ENCODE assay signal across 9 mouse cellular contexts in genomic region chr19:4037154-4037787, GRCm38 (mm10). TPM values are rescaled to one million over a fixed set of nuclear protein-coding genes. Genes with fewer than 3 reads are reported as not detected.
DNase-seq lines count a peak whose midpoint lies in the region; ATAC-seq and TF ChIP-seq lines count a peak whose summit lies in the region.
"Not testable (repeated sequence)": the region's sequence is repeated elsewhere in the genome, so short reads cannot be mapped to it uniquely, and the experiment has no call there.
"Had no signal": no experiment of that assay in that cellular context is flagged by ENCODE, and none has a peak within 500 bp of the region (broad histone marks: within the 10 kb centered on the region; RNA-seq: fewer than 3 reads in every experiment).

No protein-coding gene starts in this region.

- not testable (repeated sequence) for H3K4me1 ChIP-seq in embryonic facial prominence, embryonic 11.5 days (ENCODE audit: control insufficient read depth, insufficient read depth, low read length); neural tube, embryonic 14.5 days (ENCODE audit: control insufficient read depth, insufficient read depth, low read length)
- H3K4me1 ChIP-seq in forebrain, embryonic 16.5 days (replicated peaks; ENCODE audit: control insufficient read depth, insufficient read depth, low read length) = peaks cover 12% of the 10 kb centered on the region; the same call in 1 of the 2 replicates
- H3K4me1 ChIP-seq in hindbrain, embryonic 10.5 days (replicated peaks) = peaks cover 23% of the 10 kb centered on the region
- peaks cover 14% of the 10 kb centered on the region for H3K4me1 ChIP-seq in kidney, embryonic 14.5 days (ENCODE audit: control insufficient read depth, insufficient read depth, low read length)
- H3K4me1 ChIP-seq in liver, embryonic 11.5 days (replicated peaks; ENCODE audit: control insufficient read depth, insufficient read depth, low read length) = peaks cover 18% of the 10 kb centered on the region; the same call in 1 of the 2 replicates
- peaks cover 68% of the 10 kb centered on the region for H3K4me1 ChIP-seq in megakaryocyte, embryonic 14.5 days

- H3K79me3 ChIP-seq in C2C12 (ENCODE audit: low read depth) = not testable (repeated sequence)

- H3K4me2 ChIP-seq in embryonic facial prominence, embryonic 11.5 days (ENCODE audit: low read depth, low read length) = peak overlapping the region; percentile 77
- peak overlapping the region; percentile 82 for H3K4me2 ChIP-seq in forebrain, embryonic 16.5 days (ENCODE audit: low read length)
- peak overlapping the region; percentile 70 for H3K4me2 ChIP-seq in kidney, embryonic 14.5 days (replicated peaks; ENCODE audit: low read depth, low read length)
- H3K4me2 ChIP-seq in liver, embryonic 11.5 days = peak overlapping the region; percentile 77
- peak overlapping the region; percentile 68 for H3K4me2 ChIP-seq in neural tube, embryonic 14.5 days (ENCODE audit: low read depth, low read length)

- DNase-seq in embryonic facial prominence, embryonic 11.5 days (ENCODE audit: low spot score); hindbrain, embryonic 10.5 days (ENCODE audit: low spot score); liver, embryonic 11.5 days (ENCODE audit: low spot score): not testable (repeated sequence)

- peaks cover 18% of the 10 kb centered on the region for H3K79me2 ChIP-seq in C2C12 (ENCODE audit: control insufficient read depth, insufficient read depth)

- H3K4me3 ChIP-seq in C2C12 (ENCODE audit: insufficient read depth, poor library complexity, severe bottlenecking) = peak overlapping the region; percentile 51
- H3K4me3 ChIP-seq in embryonic facial prominence, embryonic 11.5 days (ENCODE audit: low read depth, low read length) = peak overlapping the region; percentile 68
- H3K4me3 ChIP-seq in forebrain, embryonic 16.5 days (replicated peaks; ENCODE audit: low read length) = peak overlapping the region; percentile 69
- peak overlapping the region; percentile 64 for H3K4me3 ChIP-seq in hindbrain, embryonic 10.5 days
- peak overlapping the region; percentile 56 for H3K4me3 ChIP-seq in kidney, embryonic 14.5 days (ENCODE audit: low read length)
- H3K4me3 ChIP-seq in liver, embryonic 11.5 days (ENCODE audit: low read depth, low read length) = peak overlapping the region; percentile 73
- peak overlapping the region; percentile 93 for H3K4me3 ChIP-seq in megakaryocyte, embryonic 14.5 days (replicated peaks)
- peak overlapping the region; percentile 54 for H3K4me3 ChIP-seq in neural tube, embryonic 14.5 days (ENCODE audit: low read depth, low read length)

- H3K9ac ChIP-seq in embryonic facial prominence, embryonic 11.5 days (replicated peaks; ENCODE audit: low read length) = peak overlapping the region; percentile 91
- H3K9ac ChIP-seq in forebrain, embryonic 16.5 days (replicated peaks; ENCODE audit: low read depth, low read length) = peak overlapping the region; percentile 85
- H3K9ac ChIP-seq in kidney, embryonic 14.5 days (ENCODE audit: low read depth, low read length) = peak overlapping the region; percentile 74
- peak overlapping the region; percentile 88 for H3K9ac ChIP-seq in liver, embryonic 11.5 days (ENCODE audit: low read depth, low read length)
- H3K9ac ChIP-seq in neural tube, embryonic 14.5 days (replicated peaks; ENCODE audit: low read depth, low read length) = peak overlapping the region; percentile 65

- 25% methylated on average over 7 of the region's 8 CpGs for WGBS in embryonic facial prominence, embryonic 11.5 days
- 26% methylated on average over 7 of the region's 8 CpGs for WGBS in forebrain, embryonic 16.5 days
- 27% methylated on average over 8 of the region's 8 CpGs for WGBS in hindbrain, embryonic 10.5 days
- 20% methylated on average over 7 of the region's 8 CpGs for WGBS in kidney, embryonic 14.5 days
- 28% methylated on average over 7 of the region's 8 CpGs for WGBS in liver, embryonic 11.5 days
- WGBS in neural tube, embryonic 14.5 days = 27% methylated on average over 7 of the region's 8 CpGs

- not testable (repeated sequence) for H3K36me3 ChIP-seq in C2C12 (ENCODE audit: control insufficient read depth, insufficient read depth); embryonic facial prominence, embryonic 11.5 days (replicated peaks; ENCODE audit: control insufficient read depth, insufficient read depth, low read depth, low read length); forebrain, embryonic 16.5 days (ENCODE audit: control insufficient read depth, insufficient read depth); kidney, embryonic 14.5 days (ENCODE audit: control insufficient read depth, insufficient read depth, low read length); liver, embryonic 11.5 days (ENCODE audit: control insufficient read depth, insufficient read depth, low read length); neural tube, embryonic 14.5 days (ENCODE audit: control insufficient read depth, insufficient read depth, low read length)
- peaks cover 12% of the 10 kb centered on the region for H3K36me3 ChIP-seq in hindbrain, embryonic 10.5 days
- H3K36me3 ChIP-seq in megakaryocyte, embryonic 14.5 days (replicated peaks; ENCODE audit: low read length) = peaks cover 21% of the 10 kb centered on the region

- H3K27me3 ChIP-seq in C2C12 (ENCODE audit: control insufficient read depth, insufficient read depth, insufficient read length); embryonic facial prominence, embryonic 11.5 days (ENCODE audit: control insufficient read depth, insufficient read depth, low read length); forebrain, embryonic 16.5 days (replicated peaks; ENCODE audit: control insufficient read depth, insufficient read depth, low read length); hindbrain, embryonic 10.5 days (ENCODE audit: insufficient read depth, poor library complexity, severe bottlenecking); kidney, embryonic 14.5 days (ENCODE audit: control insufficient read depth, insufficient read depth, low read length); liver, embryonic 11.5 days (replicated peaks; ENCODE audit: control insufficient read depth, insufficient read depth, low read length); megakaryocyte, embryonic 14.5 days (replicated peaks); neural tube, embryonic 14.5 days (ENCODE audit: control insufficient read depth, insufficient read depth, low read length): not testable (repeated sequence)

- peak overlapping the region; percentile 72 for H3ac ChIP-seq in C2C12 (ENCODE audit: control insufficient read depth, insufficient read length, low read depth)

- H3K27ac ChIP-seq in embryonic facial prominence, embryonic 11.5 days (replicated peaks; ENCODE audit: low read depth, low read length) = peak overlapping the region; percentile 70; the same call in 1 of the 2 replicates
- peak overlapping the region; percentile 47 for H3K27ac ChIP-seq in forebrain, embryonic 16.5 days (ENCODE audit: low read length)
- peak overlapping the region; percentile 93 for H3K27ac ChIP-seq in hindbrain, embryonic 10.5 days
- peak overlapping the region; percentile 73; the same call in 1 of the 2 replicates for H3K27ac ChIP-seq in kidney, embryonic 14.5 days (ENCODE audit: low read depth, low read length)
- H3K27ac ChIP-seq in liver, embryonic 11.5 days (ENCODE audit: low read depth, low read length) = peak overlapping the region; percentile 84
- H3K27ac ChIP-seq in neural tube, embryonic 14.5 days (ENCODE audit: low read depth, low read length) = peak overlapping the region; percentile 44; the same call in 1 of the 2 replicates

- H3K9me3 ChIP-seq in embryonic facial prominence, embryonic 11.5 days (replicated peaks; ENCODE audit: control insufficient read depth, low read length); forebrain, embryonic 16.5 days (ENCODE audit: control insufficient read depth, low read length); hindbrain, embryonic 10.5 days; kidney, embryonic 14.5 days (ENCODE audit: control insufficient read depth, low read length); liver, embryonic 11.5 days (ENCODE audit: control insufficient read depth, low read length); megakaryocyte, embryonic 14.5 days; neural tube, embryonic 14.5 days (ENCODE audit: control insufficient read depth, low read length): not testable (repeated sequence)

- not testable (repeated sequence) for ATAC-seq in embryonic facial prominence, embryonic 11.5 days (replicated peaks; ENCODE audit: insufficient number of reproducible peaks, low FRiP score, low TSS enrichment, low read depth); liver, embryonic 11.5 days (replicated peaks; ENCODE audit: low FRiP score); neural tube, embryonic 14.5 days (ENCODE audit: low read depth)
- peak; percentile 48 for ATAC-seq in forebrain, embryonic 16.5 days
- ATAC-seq in kidney, embryonic 14.5 days (ENCODE audit: low FRiP score, low TSS enrichment) = peak; percentile 7; the same call in 1 of the 2 replicates

- TF ChIP-seq CTCF in C2C12 (IDR thresholded peaks at IDR 0.05; ENCODE audit: control insufficient read depth, insufficient read depth, insufficient read length) = not testable (repeated sequence)

RNA-seq across cellular contexts. Expression of gene Gstp1, which starts 0.5 kb away (rescaled TPM):
- 863 TPM for polyA plus RNA-seq in C2C12 (2012; fragmentation: generic; extraction: Trizol)
- 405 and 453 TPM in 2 replicates for polyA plus RNA-seq in embryonic facial prominence, embryonic 11.5 days (2014; fragmentation: Nextera tagmentation; extraction: Ambion mirVana)
- 402 and 460 TPM in 2 replicates for polyA plus RNA-seq in forebrain, embryonic 16.5 days (2015; fragmentation: Nextera tagmentation; extraction: Ambion mirVana)
- 442 and 460 TPM in 2 replicates for polyA plus RNA-seq in hindbrain, embryonic 10.5 days (2016; fragmentation: Nextera tagmentation; extraction: Ambion mirVana)
- polyA plus RNA-seq in kidney, embryonic 14.5 days (2014; fragmentation: Nextera tagmentation; extraction: Ambion mirVana) = 518 and 527 TPM in 2 replicates
- 733 and 765 TPM in 2 replicates for polyA plus RNA-seq in liver, embryonic 11.5 days (2014; fragmentation: Nextera tagmentation; extraction: Ambion mirVana)
- 128 and 173 TPM in 2 replicates for polyA plus RNA-seq in megakaryocyte, embryonic 14.5 days (2012; ENCODE audit: insufficient read depth, low replicate concordance)
- polyA plus RNA-seq in neural tube, embryonic 14.5 days (2014; fragmentation: Nextera tagmentation; extraction: Ambion mirVana) = 437 and 484 TPM in 2 replicates

RNA-seq across cellular contexts. Expression of gene Gstp2, which starts 8.6 kb away (rescaled TPM):
- polyA plus RNA-seq in C2C12 (2012; fragmentation: generic; extraction: Trizol) = 7.2 TPM
- 2.2 and 2.3 TPM in 2 replicates for polyA plus RNA-seq in embryonic facial prominence, embryonic 11.5 days (2014; fragmentation: Nextera tagmentation; extraction: Ambion mirVana)
- polyA plus RNA-seq in forebrain, embryonic 16.5 days (2015; fragmentation: Nextera tagmentation; extraction: Ambion mirVana) = 1.1 and 4.1 TPM in 2 replicates
- polyA plus RNA-seq in hindbrain, embryonic 10.5 days (2016; fragmentation: Nextera tagmentation; extraction: Ambion mirVana) = 1.3 and 2.1 TPM in 2 replicates
- polyA plus RNA-seq in kidney, embryonic 14.5 days (2014; fragmentation: Nextera tagmentation; extraction: Ambion mirVana) = 1.4 and 5.3 TPM in 2 replicates
- polyA plus RNA-seq in liver, embryonic 11.5 days (2014; fragmentation: Nextera tagmentation; extraction: Ambion mirVana) = 5.5 and 6.1 TPM in 2 replicates
- not detected in 2 replicates for polyA plus RNA-seq in megakaryocyte, embryonic 14.5 days (2012; ENCODE audit: insufficient read depth, low replicate concordance)
- polyA plus RNA-seq in neural tube, embryonic 14.5 days (2014; fragmentation: Nextera tagmentation; extraction: Ambion mirVana) = 2.4 TPM in 1 of 2 replicates, not detected in the other

RNA-seq across cellular contexts. Expression of gene Gstp3, which starts 22.1 kb away (rescaled TPM):
- polyA plus RNA-seq in C2C12 (2012; fragmentation: generic; extraction: Trizol) = 0.09 TPM
- polyA plus RNA-seq in embryonic facial prominence, embryonic 11.5 days (2014; fragmentation: Nextera tagmentation; extraction: Ambion mirVana) = not detected in 2 replicates
- not detected in 2 replicates for polyA plus RNA-seq in forebrain, embryonic 16.5 days (2015; fragmentation: Nextera tagmentation; extraction: Ambion mirVana)
- not detected in 2 replicates for polyA plus RNA-seq in hindbrain, embryonic 10.5 days (2016; fragmentation: Nextera tagmentation; extraction: Ambion mirVana)
- 0.34 TPM in 1 of 2 replicates, not detected in the other for polyA plus RNA-seq in kidney, embryonic 14.5 days (2014; fragmentation: Nextera tagmentation; extraction: Ambion mirVana)
- polyA plus RNA-seq in liver, embryonic 11.5 days (2014; fragmentation: Nextera tagmentation; extraction: Ambion mirVana) = 14.6 and 16.7 TPM in 2 replicates
- not detected in 2 replicates for polyA plus RNA-seq in megakaryocyte, embryonic 14.5 days (2012; ENCODE audit: insufficient read depth, low replicate concordance)
- polyA plus RNA-seq in neural tube, embryonic 14.5 days (2014; fragmentation: Nextera tagmentation; extraction: Ambion mirVana) = not detected in 2 replicates
- polyA plus RNA-seq: Patski had no signal

RNA-seq across cellular contexts. Expression of gene Ndufv1, which starts 24.7 kb away (rescaled TPM):
- polyA plus RNA-seq in C2C12 (2012; fragmentation: generic; extraction: Trizol) = 254 TPM
- 190 and 205 TPM in 2 replicates for polyA plus RNA-seq in embryonic facial prominence, embryonic 11.5 days (2014; fragmentation: Nextera tagmentation; extraction: Ambion mirVana)
- polyA plus RNA-seq in forebrain, embryonic 16.5 days (2015; fragmentation: Nextera tagmentation; extraction: Ambion mirVana) = 221 and 239 TPM in 2 replicates
- polyA plus RNA-seq in hindbrain, embryonic 10.5 days (2016; fragmentation: Nextera tagmentation; extraction: Ambion mirVana) = 196 and 198 TPM in 2 replicates
- 214 and 223 TPM in 2 replicates for polyA plus RNA-seq in kidney, embryonic 14.5 days (2014; fragmentation: Nextera tagmentation; extraction: Ambion mirVana)
- polyA plus RNA-seq in liver, embryonic 11.5 days (2014; fragmentation: Nextera tagmentation; extraction: Ambion mirVana) = 232 and 234 TPM in 2 replicates
- polyA plus RNA-seq in megakaryocyte, embryonic 14.5 days (2012; ENCODE audit: insufficient read depth, low replicate concordance) = 111 and 122 TPM in 2 replicates
- polyA plus RNA-seq in neural tube, embryonic 14.5 days (2014; fragmentation: Nextera tagmentation; extraction: Ambion mirVana) = 241 and 262 TPM in 2 replicates

RNA-seq across cellular contexts. Expression of gene Doc2g, which starts 34.2 kb away (rescaled TPM):
- polyA plus RNA-seq in C2C12 (2012; fragmentation: generic; extraction: Trizol) = 0.98 TPM
- polyA plus RNA-seq in embryonic facial prominence, embryonic 11.5 days (2014; fragmentation: Nextera tagmentation; extraction: Ambion mirVana) = 2.2 TPM in 2 replicates
- 8.8 and 13.2 TPM in 2 replicates for polyA plus RNA-seq in forebrain, embryonic 16.5 days (2015; fragmentation: Nextera tagmentation; extraction: Ambion mirVana)
- polyA plus RNA-seq in hindbrain, embryonic 10.5 days (2016; fragmentation: Nextera tagmentation; extraction: Ambion mirVana) = 3.0 and 3.8 TPM in 2 replicates
- polyA plus RNA-seq in kidney, embryonic 14.5 days (2014; fragmentation: Nextera tagmentation; extraction: Ambion mirVana) = 4.5 and 5.8 TPM in 2 replicates
- 2.8 and 4.1 TPM in 2 replicates for polyA plus RNA-seq in liver, embryonic 11.5 days (2014; fragmentation: Nextera tagmentation; extraction: Ambion mirVana)
- 2.7 and 7.3 TPM in 2 replicates for polyA plus RNA-seq in megakaryocyte, embryonic 14.5 days (2012; ENCODE audit: insufficient read depth, low replicate concordance)
- 6.2 and 6.5 TPM in 2 replicates for polyA plus RNA-seq in neural tube, embryonic 14.5 days (2014; fragmentation: Nextera tagmentation; extraction: Ambion mirVana)

Comparison
In these comparisons a context has a peak if more than half of its experiments do, and no peak if none do; other contexts are left out.
1. RNA of gene Gstp3, which starts 22.1 kb away (polyA plus RNA-seq): 14.6 to 16.7 TPM in liver, embryonic 11.5 days; 0.34 TPM in kidney, embryonic 14.5 days, not detected in embryonic facial prominence, embryonic 11.5 days, 0.09 TPM in C2C12 (single experiment), not detected in forebrain, embryonic 16.5 days, not detected in hindbrain, embryonic 10.5 days, not detected in megakaryocyte, embryonic 14.5 days and not detected in neural tube, embryonic 14.5 days; every median in the first group is over 10 times any median in the second.
2. Peak in every context shown above with its lines, with median percentiles within 50 percentile points of each other: H3K4me3 ChIP-seq, H3K27ac ChIP-seq, H3K4me2 ChIP-seq and H3K9ac ChIP-seq.